Mouse (Mus musculus) kidney, embryonic 14.5 days (tissue): ENCODE results near the gene Defb20. TPM values are rescaled to one million over a fixed set of nuclear protein-coding genes. Genes with fewer than 3 reads are reported as not detected.
A peak's percentile ranks its signal among the peaks of the same experiment; 100 is the strongest.
"Not testable (repeated sequence)": the region's sequence is repeated elsewhere in the genome, so short reads cannot be mapped to it uniquely, and the experiment has no call there.

ENCODE experiments used
- ATAC-seq: fragments of 200-750 bp; cut with Nextera tagmentation; 2 replicates; pipeline ENCODE4 v1.8.0; 2017; ENCODE audit warnings: moderate number of reproducible peaks, mild to moderate bottlenecking, moderate TSS enrichment, moderate library complexity; ENCODE audit not compliant: low FRiP score, low TSS enrichment
- H3K27ac ChIP-seq: fragments of 300-500 bp; sonication (generic); 2 replicates; pipeline ENCODE4 v1.5.1; 2014; ENCODE audit warnings: low read depth, mild to moderate bottlenecking, low read length, moderate library complexity, mixed read lengths
- H3K27me3 ChIP-seq: fragments of 300-500 bp; sonication (generic); 2 replicates; pipeline ENCODE4 v1.6.1; 2014; ENCODE audit warnings: mild to moderate bottlenecking, low read length; ENCODE audit not compliant: control insufficient read depth, insufficient read depth
- H3K36me3 ChIP-seq: fragments of 300-500 bp; sonication (generic); 2 replicates; pipeline ENCODE4 v1.6.1; 2014; ENCODE audit warnings: low read length, mixed read lengths; ENCODE audit not compliant: control insufficient read depth, insufficient read depth
- H3K4me1 ChIP-seq: fragments of 300-500 bp; sonication (generic); 2 replicates; pipeline ENCODE4 v1.6.1; 2014; ENCODE audit warnings: low read length, mixed read lengths; ENCODE audit not compliant: control insufficient read depth, insufficient read depth
- H3K4me2 ChIP-seq: fragments of 300-500 bp; sonication (generic); replicated peaks from 2 replicates; pipeline ENCODE4 v1.6.1; 2014; ENCODE audit warnings: low read depth, mild to moderate bottlenecking, low read length
- H3K4me3 ChIP-seq: fragments of 300-500 bp; sonication (generic); 2 replicates; pipeline ENCODE4 v1.5.1; 2014; ENCODE audit warnings: mild to moderate bottlenecking, low read length
- H3K9ac ChIP-seq: fragments of 300-500 bp; sonication (generic); 2 replicates; pipeline ENCODE4 v1.6.1; 2014; ENCODE audit warnings: low read depth, mild to moderate bottlenecking, low read length, moderate library complexity
- H3K9me3 ChIP-seq: fragments of 300-500 bp; sonication (generic); 2 replicates; pipeline ENCODE4 v1.6.1; 2016; ENCODE audit warnings: low read length; ENCODE audit not compliant: control insufficient read depth
- WGBS: fragments of 180-500 bp; shearing (Covaris S2); extraction: QIAGEN DNeasy Blood & Tissue Kit; methylation state at CpG from one replicate; pipeline ENCODE4 v1.1.7; 2014; 5-methylcytosine and 5-hydroxymethylcytosine counted together
- polyA plus RNA-seq: library from polyadenylated mRNA; unstranded; fragments of >200 nt; fragmentation: Nextera tagmentation; extraction: Ambion mirVana; gene quantifications from 2 replicates; pipeline ENCODE4 v1.2.1, GENCODE M21; 2014

The Defb20 gene
- polyA plus RNA-seq = not detected in 2 replicates

- H3K4me3 ChIP-seq = no peak within 1 kb of the TSS
- ATAC-seq = no peak
- H3K9me3 ChIP-seq = no peaks in the 10 kb centered on the region
- WGBS = 64% methylated on average over 2 of the region's 2 CpGs
- H3K4me1 ChIP-seq = no peaks in the 10 kb centered on the region
- no peaks in the 10 kb centered on the region for H3K27me3 ChIP-seq
- no peaks in the 10 kb centered on the region for H3K36me3 ChIP-seq
- H3K9ac ChIP-seq = no peak within 1 kb of the TSS
- no peak within 1 kb of the TSS for H3K27ac ChIP-seq
- no peak within 1 kb of the TSS for H3K4me2 ChIP-seq
Measured at GRCm38 (mm10) chr2:152476763-152477162, at the start of gene Defb20. Gene Defb20, plus strand, starts transcription at chr2:152477063.

- 0 out of 2 replicates have a peak, but pooled peaks have one; percentile 28 for ATAC-seq
- Histone ChIP-seq H3K9me3 (no peaks in the 10 kb centered on the region), H3K36me3 (no peaks in the 10 kb centered on the region), H3K27ac (no peak overlapping the region), H3K4me2 (peak overlapping the region; percentile 39), H3K9ac (no peak overlapping the region), H3K27me3 (no peaks in the 10 kb centered on the region), H3K4me1 (peaks cover 3% of the 10 kb centered on the region; the same call in 1 of the 2 replicates), H3K4me3 (0 out of 2 replicates have a peak overlapping the region, but pooled peaks have one; percentile 5)
- 3% methylated on average over 10 of the region's 12 CpGs for WGBS
Measured at GRCm38 (mm10) chr2:152427493-152427892, 49.4 kb upstream of the Defb20 start.

- not testable (repeated sequence) for H3K36me3 ChIP-seq, H3K4me2 ChIP-seq, H3K9me3 ChIP-seq, ATAC-seq, H3K4me3 ChIP-seq, H3K27me3 ChIP-seq, H3K4me1 ChIP-seq, H3K27ac ChIP-seq, H3K9ac ChIP-seq
- 82% methylated on average over 2 of the region's 2 CpGs for WGBS
Measured at GRCm38 (mm10) chr2:152428481-152428880, 48.4 kb upstream of the Defb20 start.

GRCm38 (mm10) chr2:152436405-152436901 lies 40.4 kb upstream of the Defb20 start:
- Histone ChIP-seq H3K9ac (no peak overlapping the region), H3K36me3 (no peaks in the 10 kb centered on the region), H3K27ac (no peak overlapping the region), H3K9me3 (no peaks in the 10 kb centered on the region), H3K4me3 (no peak overlapping the region), H3K27me3 (no peaks in the 10 kb centered on the region), H3K4me1 (peaks cover 8% of the 10 kb centered on the region; the same call in 1 of the 2 replicates), H3K4me2 (no peak overlapping the region)
- WGBS = 61% methylated on average over 7 of the region's 7 CpGs
- ATAC-seq = peak; percentile 15; the same call in 1 of the 2 replicates

- no peaks in the 10 kb centered on the region for H3K36me3 ChIP-seq
Measured at GRCm38 (mm10) chr2:152436983-152437860, 39.6 kb upstream of the Defb20 start.

GRCm38 (mm10) chr2:152438963-152439362 lies 37.9 kb upstream of the Defb20 start:
- Histone ChIP-seq H3K4me1 (peaks cover 8% of the 10 kb centered on the region; the same call in 1 of the 2 replicates), H3K9me3 (no peaks in the 10 kb centered on the region), H3K27me3 (no peaks in the 10 kb centered on the region), H3K9ac (no peak overlapping the region), H3K27ac (no peak overlapping the region), H3K4me3 (no peak overlapping the region), H3K36me3 (no peaks in the 10 kb centered on the region), H3K4me2 (no peak overlapping the region)
- WGBS = 78% methylated on average over 1 of the region's 1 CpGs
- no peak for ATAC-seq

More at GRCm38 (mm10) chr2:152436983-152437860, 39.6 kb upstream of the Defb20 start:
- no peaks in the 10 kb centered on the region for H3K9me3 ChIP-seq
- peak overlapping the region; percentile 38; the same call in 1 of the 2 replicates for H3K9ac ChIP-seq
- peak overlapping the region; percentile 61 for H3K4me2 ChIP-seq
- peak overlapping the region; percentile 27 for H3K4me3 ChIP-seq
- H3K27me3 ChIP-seq = no peaks in the 10 kb centered on the region
- WGBS = 3% methylated on average over 23 of the region's 23 CpGs
- ATAC-seq = peak; percentile 84
- no peak overlapping the region for H3K27ac ChIP-seq
- peaks cover 8% of the 10 kb centered on the region; the same call in 1 of the 2 replicates for H3K4me1 ChIP-seq

GRCm38 (mm10) chr2:152439833-152440232 lies 37.0 kb upstream of the Defb20 start:
- 74% methylated on average over 2 of the region's 2 CpGs for WGBS
- Histone ChIP-seq H3K9ac (no peak overlapping the region), H3K4me3 (no peak overlapping the region), H3K27me3 (no peaks in the 10 kb centered on the region), H3K27ac (no peak overlapping the region), H3K9me3 (no peaks in the 10 kb centered on the region), H3K4me2 (no peak overlapping the region), H3K4me1 (peaks cover 8% of the 10 kb centered on the region; the same call in 1 of the 2 replicates), H3K36me3 (no peaks in the 10 kb centered on the region)
- ATAC-seq = no peak

GRCm38 (mm10) chr2:152442322-152442721 lies 34.5 kb upstream of the Defb20 start:
- WGBS = 32% methylated on average over 4 of the region's 4 CpGs
- H3K9ac ChIP-seq = no peak overlapping the region
- H3K4me1 ChIP-seq = peaks cover 10% of the 10 kb centered on the region
- no peaks in the 10 kb centered on the region for H3K36me3 ChIP-seq
- no peaks in the 10 kb centered on the region for H3K27me3 ChIP-seq
- ATAC-seq = peak; percentile 21; the same call in 1 of the 2 replicates
- 0 out of 2 replicates have a peak overlapping the region, but pooled peaks have one; percentile 24 for H3K27ac ChIP-seq
- no peak overlapping the region for H3K4me2 ChIP-seq
- H3K4me3 ChIP-seq = no peak overlapping the region
- H3K9me3 ChIP-seq = no peaks in the 10 kb centered on the region

GRCm38 (mm10) chr2:152443281-152443680 lies 33.6 kb upstream of the Defb20 start:
- Histone ChIP-seq H3K27me3 (no peaks in the 10 kb centered on the region), H3K9ac (no peak overlapping the region), H3K4me1 (peaks cover 16% of the 10 kb centered on the region), H3K4me3 (no peak overlapping the region), H3K9me3 (no peaks in the 10 kb centered on the region), H3K27ac (no peak overlapping the region), H3K4me2 (no peak overlapping the region), H3K36me3 (no peaks in the 10 kb centered on the region)
- WGBS = 87% methylated on average over 8 of the region's 8 CpGs
- no peak for ATAC-seq
